Mouse (Mus musculus) brain, embryonic 14.5 days (tissue): ENCODE data around the gene Gm17349.

Source experiments
- CTCF ChIP-seq: fragments of 200-500 bp; IDR thresholded peaks from 2 replicates; pipeline ENCODE4 v1.5.1; 2012; ENCODE audit warnings: inconsistent platforms, mild to moderate bottlenecking, moderate library complexity, borderline replicate concordance; ENCODE audit not compliant: insufficient read depth, insufficient read length; ENCODE audit errors: extremely low read depth
- POLR2A ChIP-seq: fragments of 200-500 bp; IDR thresholded peaks from 2 replicates; pipeline ENCODE4 v1.6.1; 2012; ENCODE audit warnings: mild to moderate bottlenecking, inconsistent platforms, borderline replicate concordance; ENCODE audit not compliant: poor library complexity, insufficient read depth, insufficient read length, severe bottlenecking; ENCODE audit errors: extremely low read depth

GRCm38 (mm10) chr15:99718461-99719021 is 13.3 kb upstream of the Gm17349 start:
- TF ChIP-seq CTCF (no peak), POLR2A (no peak)
